Mouse (Mus musculus) lung, embryonic 14.5 days (tissue): ENCODE results near the gene Tm9sf3. TPM values are rescaled to one million over a fixed set of nuclear protein-coding genes. Genes with fewer than 3 reads are reported as not detected.
A peak's percentile ranks its signal among the peaks of the same experiment; 100 is the strongest.

Experiments used
- ATAC-seq: fragments of 200-750 bp; cut with Nextera tagmentation; 2 replicates; pipeline ENCODE4 v1.8.0; 2017; ENCODE audit warnings: mild to moderate bottlenecking, moderate TSS enrichment, moderate library complexity; ENCODE audit not compliant: insufficient read depth
- DNase-seq: peaks from one replicate; pipeline ENCODE4 v3.0.0-alpha.2; 2015
- H3K27ac ChIP-seq: fragments of 300-500 bp; sonication (generic); 2 replicates; pipeline ENCODE4 v1.5.1; 2014; ENCODE audit warnings: low read depth, mild to moderate bottlenecking, moderate library complexity
- H3K27me3 ChIP-seq: fragments of 300-500 bp; sonication (generic); 2 replicates; pipeline ENCODE4 v1.6.1; 2014; ENCODE audit warnings: low read length, control low read depth; ENCODE audit not compliant: insufficient read depth
- H3K36me3 ChIP-seq: fragments of 300-500 bp; sonication (generic); 2 replicates; pipeline ENCODE4 v1.6.1; 2014; ENCODE audit warnings: control low read depth; ENCODE audit not compliant: insufficient read depth
- H3K4me1 ChIP-seq: fragments of 300-500 bp; sonication (generic); 2 replicates; pipeline ENCODE4 v1.6.1; 2014; ENCODE audit warnings: antibody characterized with exemption, control low read depth; ENCODE audit not compliant: insufficient read depth
- H3K4me2 ChIP-seq: fragments of 300-500 bp; sonication (generic); 2 replicates; pipeline ENCODE4 v1.6.1; 2014; ENCODE audit warnings: mild to moderate bottlenecking
- H3K4me3 ChIP-seq: fragments of 300-500 bp; sonication (generic); 2 replicates; pipeline ENCODE4 v1.5.1; 2014; ENCODE audit warnings: low read depth, low read length
- H3K9ac ChIP-seq: fragments of 300-500 bp; sonication (generic); 2 replicates; pipeline ENCODE4 v1.6.1; 2014
- H3K9me3 ChIP-seq: fragments of 300-500 bp; sonication (generic); 2 replicates; pipeline ENCODE4 v1.6.1; 2016; ENCODE audit warnings: low read depth, low read length, control low read depth
- CTCF ChIP-seq: IDR thresholded peaks from 2 replicates; pipeline ENCODE4 v1.5.1; 2016; ENCODE audit warnings: antibody characterized with exemption, low read depth
- WGBS: fragments of 180-500 bp; shearing (Covaris S2); extraction: QIAGEN DNeasy Blood & Tissue Kit; methylation state at CpG from one replicate; pipeline ENCODE4 v1.1.7; 2014; 5-methylcytosine and 5-hydroxymethylcytosine counted together
- polyA plus RNA-seq: library from polyadenylated mRNA; unstranded; fragments of >200 nt; fragmentation: Nextera tagmentation; extraction: Ambion mirVana; gene quantifications from 2 replicates; pipeline ENCODE4 v1.2.1, GENCODE M21; 2014

Gene Tm9sf3
- polyA plus RNA-seq, 1 experiment from 2014 or later: 172 TPM

- 86% methylated on average over 4 of the region's 4 CpGs for WGBS
- no peak for DNase-seq
These were observed 17.5 kb downstream of the Tm9sf3 start for GRCm38 (mm10) chr19:41246271-41246670.

GRCm38 (mm10) chr19:41244581-41244980 lies 19.2 kb downstream of the Tm9sf3 start:
- Histone ChIP-seq H3K36me3 (peaks cover 69% of the 10 kb centered on the region), H3K9me3 (no peaks in the 10 kb centered on the region), H3K4me2 (no peak overlapping the region), H3K4me3 (no peak overlapping the region), H3K27ac (no peak overlapping the region), H3K9ac (no peak overlapping the region), H3K27me3 (no peaks in the 10 kb centered on the region), H3K4me1 (no peaks in the 10 kb centered on the region)
- peak; percentile 76 for TF ChIP-seq CTCF
- peak; percentile 83 for DNase-seq
- no peak for ATAC-seq
- WGBS: 61% methylated on average over 6 of the region's 6 CpGs

More at GRCm38 (mm10) chr19:41246271-41246670, 17.5 kb downstream of the Tm9sf3 start:
- no peaks in the 10 kb centered on the region for H3K9me3 ChIP-seq
- ATAC-seq: no peak
- H3K4me2 ChIP-seq: no peak overlapping the region
- H3K27ac ChIP-seq: no peak overlapping the region
- no peak for TF ChIP-seq CTCF
- no peak overlapping the region for H3K9ac ChIP-seq
- H3K27me3 ChIP-seq: no peaks in the 10 kb centered on the region
- no peaks in the 10 kb centered on the region for H3K4me1 ChIP-seq
- H3K36me3 ChIP-seq: peaks cover 60% of the 10 kb centered on the region
- no peak overlapping the region for H3K4me3 ChIP-seq

GRCm38 (mm10) chr19:41241997-41242396 lies 21.8 kb downstream of the Tm9sf3 start:
- Histone ChIP-seq H3K4me3 (no peak overlapping the region), H3K9me3 (no peaks in the 10 kb centered on the region), H3K4me2 (no peak overlapping the region), H3K9ac (no peak overlapping the region), H3K27me3 (no peaks in the 10 kb centered on the region), H3K36me3 (peaks cover 74% of the 10 kb centered on the region), H3K4me1 (no peaks in the 10 kb centered on the region), H3K27ac (no peak overlapping the region)
- no peak for TF ChIP-seq CTCF
- no peak for DNase-seq
- WGBS: 90% methylated on average over 5 of the region's 5 CpGs
- no peak for ATAC-seq

- Histone ChIP-seq H3K27me3 (no peaks in the 10 kb centered on the region), H3K36me3 (peaks cover 82% of the 10 kb centered on the region), H3K4me2 (no peak overlapping the region), H3K4me3 (no peak overlapping the region), H3K9ac (no peak overlapping the region), H3K4me1 (no peaks in the 10 kb centered on the region), H3K9me3 (no peaks in the 10 kb centered on the region), H3K27ac (no peak overlapping the region)
- 89% methylated on average over 4 of the region's 4 CpGs for WGBS
- ATAC-seq: no peak
- TF ChIP-seq CTCF: no peak
- DNase-seq: no peak
These were observed 30.1 kb downstream of the Tm9sf3 start for GRCm38 (mm10) chr19:41233698-41234097.

GRCm38 (mm10) chr19:41208326-41208725 lies 55.5 kb downstream of the Tm9sf3 start:
- H3K4me3 ChIP-seq: no peak overlapping the region

GRCm38 (mm10) chr19:41206811-41207344 lies 56.9 kb downstream of the Tm9sf3 start, which contains the start of gene Tll2:
Gene Tll2 (minus strand): TSS chr19:41206835.
- under 1% methylated on average over 32 of the region's 32 CpGs for WGBS
- H3K27me3 ChIP-seq: peaks cover 38% of the 10 kb centered on the region
- ATAC-seq: peak; percentile 99

More at GRCm38 (mm10) chr19:41208326-41208725, 55.5 kb downstream of the Tm9sf3 start:
- H3K36me3 ChIP-seq: peaks cover 17% of the 10 kb centered on the region; the same call in 1 of the 2 replicates
- no peak overlapping the region for H3K4me2 ChIP-seq
- H3K27me3 ChIP-seq: peaks cover 38% of the 10 kb centered on the region
- no peak for DNase-seq
- TF ChIP-seq CTCF: no peak
- 13% methylated on average over 7 of the region's 7 CpGs for WGBS
- no peaks in the 10 kb centered on the region for H3K4me1 ChIP-seq
- no peak for ATAC-seq
- no peak overlapping the region for H3K27ac ChIP-seq
- no peaks in the 10 kb centered on the region for H3K9me3 ChIP-seq
- H3K9ac ChIP-seq: no peak overlapping the region

GRCm38 (mm10) chr19:41206041-41206810 lies 57.6 kb downstream of the Tm9sf3 start:
- WGBS: under 1% methylated on average over 46 of the region's 46 CpGs
- Histone ChIP-seq H3K9me3 (no peaks in the 10 kb centered on the region), H3K36me3 (peaks cover 3% of the 10 kb centered on the region; the same call in 1 of the 2 replicates), H3K9ac (peak overlapping the region; percentile 29), H3K4me3 (peak overlapping the region; percentile 40), H3K4me1 (no peaks in the 10 kb centered on the region), H3K27ac (no peak overlapping the region), H3K27me3 (peaks cover 38% of the 10 kb centered on the region), H3K4me2 (peak overlapping the region; percentile 87)
- TF ChIP-seq CTCF: no peak
- ATAC-seq: peak; percentile 26; the same call in 1 of the 2 replicates
- peak; percentile 48 for DNase-seq

More at GRCm38 (mm10) chr19:41206811-41207344, 56.9 kb downstream of the Tm9sf3 start, which contains the start of gene Tll2:
- DNase-seq: peak; percentile 82
- H3K9me3 ChIP-seq: no peaks in the 10 kb centered on the region
- H3K27ac ChIP-seq: no peak within 1 kb of the TSS
- H3K4me2 ChIP-seq: peak within 1 kb of the TSS; percentile 87
- no peaks in the 10 kb centered on the region for H3K4me1 ChIP-seq
- H3K36me3 ChIP-seq: peaks cover 5% of the 10 kb centered on the region; the same call in 1 of the 2 replicates
- peak within 1 kb of the TSS; percentile 40 for H3K4me3 ChIP-seq
- peak within 1 kb of the TSS; percentile 29 for H3K9ac ChIP-seq
- no peak for TF ChIP-seq CTCF
